Mouse (Mus musculus): ENCODE results near the gene Prdm1.

Gene Prdm1

DNA sequence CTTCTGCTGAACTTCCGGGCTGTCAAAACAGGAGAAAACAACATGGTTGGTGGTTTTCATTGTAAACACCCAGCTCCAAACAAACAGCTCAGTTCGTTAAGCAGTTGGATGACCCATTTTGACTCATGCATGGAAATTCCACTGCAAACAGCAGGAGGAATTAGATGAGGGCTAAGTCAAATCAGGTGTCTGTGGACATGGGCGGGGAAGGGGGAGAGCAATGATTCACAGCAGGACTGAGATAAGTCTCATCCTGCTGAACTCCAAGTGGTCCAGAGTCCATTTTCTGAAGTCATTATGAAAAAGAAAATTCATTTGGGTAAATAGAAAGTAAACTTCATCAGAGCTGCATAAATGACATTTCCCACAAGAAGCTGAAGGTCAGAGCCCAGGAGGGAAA is 108.1 kb downstream of the Prdm1 start:
- DNase-seq (ENCODE audit: low read depth, low spot score): no peak

DNA sequence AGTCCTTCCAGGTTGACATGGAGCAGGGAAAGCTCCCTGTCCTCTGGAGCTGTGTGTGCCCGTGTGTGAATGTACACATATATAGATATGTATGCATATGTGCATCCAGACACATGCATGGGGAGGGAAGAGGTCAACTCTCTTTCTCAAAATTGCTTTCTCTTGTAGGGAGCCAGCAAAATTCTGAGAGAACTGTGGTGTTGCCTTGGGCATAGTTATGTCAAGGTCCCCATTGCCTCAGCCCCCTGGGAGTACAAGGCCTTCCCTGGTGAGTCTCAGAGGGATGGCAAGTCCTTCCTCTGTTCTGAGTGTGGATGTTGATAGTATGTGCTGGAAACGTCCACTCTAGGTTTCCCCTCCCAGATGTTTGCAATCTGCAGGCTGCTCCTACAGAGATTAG is 109.4 kb downstream of the Prdm1 start:
- DNase-seq (ENCODE audit: low read depth, low spot score): no peak

DNA sequence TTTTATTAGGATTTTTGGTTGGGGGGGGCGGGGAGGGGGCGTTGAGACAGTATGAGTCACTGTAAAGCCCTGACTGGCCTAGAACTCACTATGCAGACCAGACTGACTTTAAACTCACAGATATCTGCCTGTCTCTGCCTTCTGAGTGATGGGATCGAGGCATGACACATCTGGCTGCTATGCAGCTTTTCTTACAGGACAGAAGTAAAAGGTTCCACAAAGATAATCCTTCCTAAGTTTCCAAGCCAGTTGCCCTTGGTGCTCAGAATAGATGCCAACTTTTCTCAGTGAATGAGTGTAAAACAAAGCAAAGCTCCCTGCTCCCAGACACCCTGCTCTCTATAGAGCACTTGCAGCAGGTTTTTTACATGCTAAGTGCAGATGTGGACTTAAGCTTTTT is 112.7 kb downstream of the Prdm1 start:
- no peak for DNase-seq (ENCODE audit: low read depth, low spot score)

DNA sequence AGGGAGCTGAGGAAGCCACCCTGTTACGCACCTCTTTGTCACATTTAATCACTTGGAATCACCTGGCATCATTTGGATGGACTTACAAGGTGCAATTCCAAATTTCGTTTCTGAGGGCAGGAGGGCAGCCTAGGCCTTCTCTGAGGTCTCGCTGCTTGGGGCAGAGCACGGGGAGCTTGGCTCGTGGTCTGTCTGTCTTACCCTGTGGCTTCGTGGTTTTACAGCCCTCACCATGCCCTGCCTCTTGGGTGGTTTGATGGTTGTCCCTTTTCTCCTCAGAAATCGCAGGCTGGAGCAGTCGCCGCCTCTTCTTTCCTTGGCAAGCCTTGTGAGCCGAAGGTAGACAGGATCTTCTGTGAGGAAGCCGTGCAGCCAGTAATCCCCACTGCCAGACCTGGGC is 118.3 kb downstream of the Prdm1 start:
- DNase-seq (ENCODE audit: low read depth, low spot score): no peak

DNA sequence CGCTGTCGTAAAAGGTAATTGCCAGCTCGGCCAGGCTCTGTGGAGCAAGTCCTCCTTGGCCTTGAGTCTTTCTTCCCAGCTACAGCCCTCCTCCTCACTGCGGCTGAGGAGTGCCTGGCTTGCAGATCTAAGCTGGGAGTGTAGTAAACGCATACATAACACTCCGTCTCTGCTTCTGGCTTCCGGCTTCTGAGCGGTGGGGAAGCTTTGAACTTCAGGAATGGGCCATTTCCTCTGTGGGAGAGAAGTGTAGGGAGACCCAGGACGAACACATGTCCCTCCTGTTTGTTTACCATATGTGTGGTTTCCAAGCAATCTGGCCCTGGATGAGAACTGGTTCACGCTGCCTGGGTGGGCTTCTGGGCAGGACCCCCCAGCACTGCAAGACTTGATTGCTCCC is 119.2 kb downstream of the Prdm1 start:
- peak; percentile 59 for DNase-seq (ENCODE audit: low read depth, low spot score)

DNA sequence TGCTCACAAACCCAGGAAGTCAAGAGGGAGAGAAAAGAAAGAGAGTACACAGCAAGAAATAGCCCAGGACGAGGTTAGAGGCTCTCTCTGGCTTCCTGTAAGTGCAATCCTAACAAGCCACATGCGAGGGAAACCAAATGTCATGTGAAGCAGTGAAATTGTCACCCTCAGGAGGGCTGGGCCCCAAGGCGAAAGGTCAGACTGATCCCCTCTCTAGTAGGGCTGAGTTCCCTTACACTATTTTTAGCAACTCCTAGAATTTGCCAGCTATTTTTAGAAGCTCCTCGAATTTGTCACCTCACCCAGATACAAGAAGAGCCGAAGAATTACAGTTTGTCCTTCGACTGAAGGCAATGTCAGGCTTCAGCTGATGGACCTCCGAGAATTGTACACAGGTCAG is 124.9 kb downstream of the Prdm1 start:
- DNase-seq (ENCODE audit: low read depth, low spot score): no peak

DNA sequence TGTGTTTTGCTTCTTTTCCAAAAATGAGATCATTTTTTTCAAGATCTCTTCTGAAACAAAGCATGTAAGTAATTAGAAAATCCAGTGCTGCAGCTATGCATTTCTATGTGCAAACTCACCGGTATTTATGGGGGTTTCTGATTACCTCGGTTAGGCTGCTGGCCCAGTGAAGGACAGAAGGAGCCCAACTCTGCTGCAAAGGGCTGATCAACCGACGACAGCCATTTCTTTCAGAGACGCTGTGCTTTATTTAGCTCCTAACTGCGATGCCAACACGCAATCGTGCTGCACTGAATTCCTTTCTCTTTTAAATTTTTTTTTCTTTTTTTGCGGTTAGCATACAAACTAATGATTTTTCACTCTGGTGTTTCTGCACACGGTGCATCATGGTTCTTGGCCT is 126.7 kb downstream of the Prdm1 start:
- no peak for DNase-seq (ENCODE audit: low read depth, low spot score)

DNA sequence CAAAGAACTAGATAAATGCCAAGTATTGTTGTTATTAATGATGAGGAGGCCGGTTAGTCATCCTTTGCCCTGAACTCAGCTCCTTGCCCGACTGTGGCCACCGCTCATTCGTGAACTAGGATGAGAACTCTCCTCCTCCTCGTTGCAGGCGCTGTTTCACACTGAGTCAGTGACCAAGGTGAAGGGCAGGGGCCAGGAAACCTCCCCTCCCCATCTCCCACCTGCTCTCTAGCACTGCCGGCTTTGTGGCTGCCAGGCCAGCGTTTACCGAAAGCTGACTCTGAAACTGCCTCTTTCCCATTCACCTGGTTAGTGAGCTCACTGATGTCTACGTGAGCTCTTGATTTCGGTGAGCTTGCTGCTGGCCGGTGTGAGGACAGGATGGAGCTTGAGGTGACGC is 127.7 kb downstream of the Prdm1 start:
- DNase-seq (ENCODE audit: low read depth, low spot score): no peak

DNA sequence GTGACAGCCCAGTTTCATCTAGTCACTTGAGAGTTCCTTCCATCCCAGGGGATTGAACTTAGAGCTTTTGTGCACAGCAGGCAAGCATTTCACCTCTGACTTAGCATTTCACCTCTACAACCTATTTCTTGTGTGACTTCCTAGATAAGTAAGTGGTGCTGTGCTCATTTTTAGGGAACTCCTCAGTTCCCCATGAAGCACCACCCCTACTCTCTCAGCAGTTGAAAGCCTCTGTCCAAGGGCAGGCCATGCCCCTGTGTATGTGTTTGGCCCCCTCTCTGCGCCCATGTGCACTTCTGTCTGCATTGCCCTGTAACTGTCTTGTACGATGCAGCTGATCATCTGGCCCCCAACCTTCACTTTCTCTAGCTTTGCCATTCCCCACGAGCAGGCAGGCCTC is 128.2 kb downstream of the Prdm1 start:
- DNase-seq (ENCODE audit: low read depth, low spot score): no peak

DNA sequence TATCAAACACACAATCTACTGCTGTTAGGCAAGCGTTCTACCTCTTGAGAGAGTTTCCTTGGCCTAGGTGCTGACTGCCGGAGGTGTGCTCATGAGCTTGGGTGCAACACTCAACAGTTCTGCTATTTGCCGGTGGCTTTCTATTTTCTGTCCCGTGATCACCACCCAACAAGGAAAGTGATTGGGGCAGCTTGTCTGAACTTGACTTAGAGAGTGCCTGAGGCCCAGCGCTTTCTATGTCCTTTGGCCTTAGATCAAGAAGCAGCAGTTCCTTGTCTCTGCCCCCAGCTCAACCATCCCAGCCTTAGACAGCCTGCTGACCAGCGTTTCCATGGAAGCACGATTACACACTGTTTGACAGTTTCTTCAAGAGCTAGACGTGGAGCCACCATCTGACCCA is 135.4 kb downstream of the Prdm1 start:
- DNase-seq (ENCODE audit: low read depth, low spot score): no peak

DNA sequence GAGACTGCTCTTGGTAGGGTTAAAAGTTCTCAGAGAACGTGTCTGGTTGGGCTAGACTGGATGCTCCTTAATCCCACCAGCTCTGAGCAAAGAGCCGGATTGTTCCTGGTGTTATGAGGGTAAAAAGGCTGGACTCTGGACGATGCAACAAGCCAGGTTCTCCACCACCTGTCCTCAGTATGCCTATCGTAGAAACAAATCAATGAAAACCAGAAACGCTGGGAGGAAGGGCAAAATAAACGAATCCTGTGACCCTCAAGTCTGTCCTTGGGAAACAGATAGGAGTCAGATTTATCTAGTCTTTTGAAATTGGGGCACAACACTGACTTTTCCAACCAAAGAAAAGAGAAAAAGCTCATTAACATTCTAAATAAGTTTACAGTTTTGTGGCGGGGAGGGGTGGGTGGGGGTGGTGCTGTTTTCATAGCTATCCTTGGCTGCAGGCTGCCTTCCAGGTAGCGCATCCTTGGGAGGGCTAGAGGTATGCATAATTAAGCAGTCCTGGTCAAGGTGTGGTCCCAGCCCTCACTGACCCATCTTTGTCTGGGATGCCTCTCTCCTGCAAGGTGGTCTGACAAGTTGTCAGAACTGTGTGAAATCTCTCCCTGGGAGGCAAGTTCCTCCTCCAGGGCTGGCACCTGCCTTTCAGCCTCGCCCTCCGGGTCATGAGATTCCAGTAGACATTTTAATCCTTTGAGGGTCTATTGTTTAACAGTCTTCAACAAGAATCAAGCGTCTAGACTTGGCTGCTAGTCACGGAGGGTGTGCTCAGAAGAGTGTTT is 136.6 kb downstream of the Prdm1 start:
- peak; percentile 77 for DNase-seq (ENCODE audit: low read depth, low spot score)

DNA sequence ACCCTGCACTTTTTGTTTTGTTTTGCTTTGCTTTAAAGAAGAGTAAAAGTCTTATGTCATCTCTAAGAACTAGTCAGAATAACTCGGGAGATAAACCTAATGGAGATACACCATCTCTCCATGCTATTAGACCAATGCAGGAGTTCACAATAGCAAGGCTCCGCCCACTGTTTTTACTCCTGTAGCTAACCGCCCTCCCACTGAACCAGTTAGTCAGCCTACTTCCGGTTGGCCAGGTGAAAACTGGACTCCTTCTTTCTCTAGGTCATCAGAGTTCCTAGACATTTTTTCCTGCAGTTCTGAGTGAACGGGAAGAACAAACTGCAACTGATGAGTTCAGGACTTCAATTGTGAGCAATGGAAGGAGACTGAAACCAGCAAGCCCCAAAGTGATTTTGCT is 138.0 kb downstream of the Prdm1 start:
- no peak for DNase-seq (ENCODE audit: low read depth, low spot score)

DNA sequence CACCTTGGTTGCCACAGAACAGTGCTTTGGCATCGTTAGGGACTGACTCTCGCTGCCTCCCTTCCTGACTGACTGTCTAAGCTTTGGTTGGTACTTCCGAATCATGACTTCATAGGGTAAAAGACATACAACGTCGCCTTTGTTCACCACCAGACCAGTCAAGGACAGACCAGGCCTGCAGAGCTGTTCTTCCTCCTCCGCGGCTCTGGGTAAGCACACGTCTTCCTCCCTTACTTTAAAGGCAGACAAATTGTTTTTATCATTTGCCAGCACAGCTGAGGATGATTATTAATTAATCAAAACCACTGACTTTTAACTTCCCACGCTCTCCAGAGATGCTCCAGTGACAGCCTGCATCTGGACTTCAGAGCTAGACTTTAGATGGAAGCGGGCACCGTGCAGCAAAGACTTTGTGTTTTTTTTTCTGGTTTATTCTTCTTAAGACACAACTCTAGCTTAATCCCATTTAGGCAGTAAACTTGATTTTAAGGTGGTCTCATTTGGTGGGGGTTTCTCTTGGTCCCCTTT is 139.5 kb downstream of the Prdm1 start:
- DNase-seq (ENCODE audit: low read depth, low spot score): no peak
